Mouse (Mus musculus): ENCODE results near the gene Vegfa.
A peak's percentile ranks its signal among the peaks of the same experiment; 100 is the strongest.

Gene Vegfa

DNA sequence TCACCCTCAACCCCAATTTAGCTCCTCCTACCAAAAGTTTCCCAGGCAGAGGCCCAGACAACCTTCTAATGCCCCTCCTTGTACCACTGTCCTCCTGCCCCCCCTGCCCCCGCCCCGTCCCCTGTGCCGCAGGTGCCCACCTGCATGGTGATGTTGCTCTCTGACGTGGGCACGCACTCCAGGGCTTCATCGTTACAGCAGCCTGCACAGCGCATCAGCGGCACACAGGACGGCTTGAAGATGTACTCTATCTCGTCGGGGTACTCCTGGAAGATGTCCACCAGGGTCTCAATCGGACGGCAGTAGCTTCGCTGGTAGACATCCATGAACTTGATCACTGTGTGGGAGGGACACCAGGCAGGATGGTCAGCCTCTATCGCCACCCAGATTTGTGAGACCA is 7.0 kb downstream of the Vegfa start:
- no peak for DNase-seq

DNA sequence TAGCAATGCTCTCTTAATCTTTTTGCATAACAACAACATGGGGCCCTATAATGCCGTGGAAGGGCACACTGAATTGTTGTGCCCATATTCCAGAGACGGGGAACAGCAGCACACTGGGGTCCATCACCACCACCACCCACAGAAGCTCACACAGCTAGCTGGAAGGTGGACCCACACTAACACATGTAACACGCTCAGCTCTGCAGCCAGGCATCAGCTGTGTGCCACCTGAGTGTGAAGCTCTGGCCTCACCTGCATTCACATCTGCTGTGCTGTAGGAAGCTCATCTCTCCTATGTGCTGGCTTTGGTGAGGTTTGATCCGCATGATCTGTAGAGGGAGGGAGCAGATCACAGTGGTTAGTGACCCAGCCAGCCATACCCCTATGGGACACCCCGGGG is 8.0 kb downstream of the Vegfa start:
- no peak for DNase-seq

DNA sequence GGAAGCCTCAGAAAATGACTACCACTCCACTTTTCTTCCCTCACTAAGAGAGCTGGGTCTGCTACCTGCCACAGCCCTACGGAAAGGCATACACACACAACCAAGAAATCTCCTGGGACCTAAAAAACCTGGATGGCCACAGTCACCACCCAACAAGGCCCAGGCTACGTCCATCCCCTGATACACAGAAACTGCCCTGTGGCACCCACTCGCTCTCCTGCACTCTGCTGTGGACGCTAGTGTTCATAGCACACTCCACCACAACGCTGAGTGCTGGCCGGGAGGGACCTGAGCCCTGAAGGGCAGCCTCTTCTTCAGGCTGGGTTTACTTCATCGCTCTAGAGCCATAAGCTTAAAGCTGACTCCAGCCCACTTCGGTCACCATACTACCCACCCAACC is 8.6 kb downstream of the Vegfa start:
- no peak for DNase-seq

DNA sequence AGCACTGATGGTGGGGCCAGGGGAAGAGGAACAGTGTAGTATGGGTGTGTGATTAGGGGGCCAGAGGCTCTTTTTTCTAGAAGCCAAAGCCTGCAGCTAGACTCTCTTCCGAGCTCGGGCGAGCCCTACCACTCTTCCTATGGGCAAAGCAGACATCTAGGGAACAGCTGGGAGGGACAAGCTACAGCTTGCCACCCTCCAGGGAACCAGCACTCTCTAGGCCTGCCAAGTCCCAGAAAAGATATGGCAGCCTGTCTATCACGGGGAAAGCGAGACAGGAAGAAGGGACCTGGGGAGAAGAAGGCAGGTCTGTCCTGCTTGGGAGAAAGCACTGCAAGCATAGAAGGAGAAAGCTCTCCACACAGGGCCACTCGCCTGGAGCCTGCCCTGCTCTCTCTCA is 9.2 kb downstream of the Vegfa start:
- DNase-seq = no peak

DNA sequence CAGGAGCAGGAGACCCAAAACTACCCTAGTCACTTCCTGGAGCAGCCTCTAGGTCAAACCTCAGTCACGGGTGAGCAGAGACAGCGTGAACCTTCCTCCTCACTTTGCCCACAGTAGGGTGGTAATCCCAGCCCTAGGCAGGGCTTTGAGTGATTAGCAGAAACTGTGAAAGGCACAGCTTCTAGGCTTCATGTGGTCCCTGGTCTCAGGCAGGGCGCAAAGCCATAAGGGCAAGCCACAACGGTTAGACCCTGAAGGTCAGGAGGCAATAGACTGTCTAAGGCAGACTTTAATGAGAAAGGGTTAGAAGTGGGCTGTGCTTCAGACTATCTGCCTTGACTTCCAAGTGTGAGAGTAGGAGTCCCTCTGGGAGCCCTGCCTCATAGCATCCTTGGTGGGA is 9.7 kb downstream of the Vegfa start:
- no peak for DNase-seq

DNA sequence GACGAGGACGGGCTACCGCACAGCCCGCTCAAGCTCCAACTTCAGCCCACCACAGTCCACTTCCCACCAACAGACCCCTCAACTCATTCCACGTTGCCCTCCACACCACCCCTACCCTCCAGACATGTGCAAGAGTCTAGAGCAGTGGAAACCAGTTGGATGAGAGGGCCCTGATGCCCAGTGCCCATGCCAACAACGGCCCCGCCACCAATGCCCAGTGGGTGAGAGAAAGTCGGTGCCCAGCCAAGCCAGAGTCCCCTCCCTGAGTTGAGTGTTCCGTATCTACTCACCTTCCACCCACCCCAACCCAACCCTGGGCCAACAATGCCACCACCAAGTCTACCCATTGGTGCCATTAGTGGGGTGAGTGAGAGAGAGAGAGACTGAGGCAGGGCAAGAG is 10.4 kb downstream of the Vegfa start:
- DNase-seq = no peak

DNA sequence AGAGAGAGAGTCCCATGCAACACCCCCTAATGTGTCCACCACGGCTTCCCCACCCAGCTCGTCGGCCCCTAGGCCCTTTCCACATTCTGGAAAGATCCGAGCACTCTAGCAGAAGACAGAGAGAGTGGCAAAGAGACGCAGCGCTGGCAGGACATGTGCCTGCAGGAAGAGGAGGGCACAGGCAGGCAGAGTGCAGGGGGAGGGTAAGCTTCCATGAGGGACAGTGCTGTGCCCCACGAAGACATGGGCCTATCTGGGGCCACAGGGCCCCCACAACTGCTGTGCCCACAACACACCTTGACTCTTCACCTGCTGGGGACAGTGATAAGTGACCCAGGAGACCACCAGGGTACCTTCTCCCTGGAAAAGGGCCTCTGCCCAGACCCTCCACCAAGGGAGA is 11.0 kb downstream of the Vegfa start:
- no peak for DNase-seq

DNA sequence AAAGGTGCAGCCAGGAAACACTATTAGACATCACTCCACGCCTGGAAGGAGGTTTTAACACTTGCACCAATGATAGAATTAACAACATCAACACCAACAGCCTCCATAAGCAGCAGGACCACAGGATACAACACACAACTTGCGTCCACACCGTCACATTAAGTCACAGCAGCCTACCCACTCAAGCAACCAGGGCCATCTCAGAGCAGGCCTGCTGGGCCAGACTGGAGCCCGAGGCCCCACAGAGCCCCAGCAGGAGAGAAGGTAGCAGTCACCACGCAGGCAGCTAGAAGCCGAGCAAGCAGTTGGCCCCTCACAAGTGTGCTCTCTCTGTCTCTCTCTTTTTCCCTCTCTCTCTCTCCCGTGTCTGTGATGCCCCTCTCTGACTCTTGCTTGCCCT is 11.6 kb downstream of the Vegfa start:
- DNase-seq = no peak

DNA sequence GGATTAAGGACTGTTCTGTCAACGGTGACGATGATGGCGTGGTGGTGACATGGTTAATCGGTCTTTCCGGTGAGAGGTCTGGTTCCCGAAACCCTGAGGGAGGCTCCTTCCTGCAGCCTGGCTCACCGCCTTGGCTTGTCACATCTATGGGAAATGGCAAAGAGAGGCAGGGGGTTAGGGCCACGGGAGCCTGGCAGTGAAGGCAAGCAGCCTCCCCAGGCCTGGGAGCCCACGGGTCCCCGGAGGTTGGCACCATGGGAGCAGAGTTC is 13.5 kb downstream of the Vegfa start:
- no peak for DNase-seq

DNA sequence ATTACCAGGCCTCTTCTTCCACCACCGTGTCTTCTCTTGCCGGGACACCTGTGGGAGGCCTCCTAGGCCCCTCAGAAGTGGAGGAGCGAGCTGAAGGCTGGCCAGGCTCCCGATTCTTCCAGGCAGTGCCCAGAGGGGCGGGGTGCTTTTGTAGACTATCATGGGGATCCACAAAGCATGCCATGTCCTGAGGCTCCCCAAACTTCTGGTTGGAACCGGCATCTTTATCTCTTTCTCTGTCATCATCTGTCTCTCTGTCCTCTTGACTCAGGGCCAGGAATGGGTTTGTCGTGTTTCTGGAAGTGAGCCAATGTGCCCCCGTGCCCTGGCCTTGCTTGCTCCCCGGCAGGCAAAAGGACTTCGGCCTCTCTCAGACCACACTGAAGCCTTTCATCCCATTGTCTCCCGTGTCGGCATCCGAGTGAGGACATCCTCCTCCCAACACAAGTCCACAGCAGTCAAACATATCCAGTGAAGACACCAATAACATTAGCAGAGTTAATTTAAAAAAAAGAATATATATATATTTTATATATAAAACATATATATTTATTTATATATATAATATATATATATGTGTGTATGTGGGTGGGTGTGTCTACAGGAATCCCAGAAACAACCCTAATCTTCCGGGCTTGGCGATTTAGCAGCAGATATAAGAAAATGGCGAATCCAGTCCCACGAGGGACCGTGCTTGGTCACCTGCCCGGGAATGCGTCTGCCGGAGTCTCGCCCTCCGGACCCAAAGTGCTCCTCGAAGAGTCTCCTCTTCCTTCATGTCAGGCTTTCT is 14.0 kb downstream of the Vegfa start:
- DNase-seq = no peak

DNA sequence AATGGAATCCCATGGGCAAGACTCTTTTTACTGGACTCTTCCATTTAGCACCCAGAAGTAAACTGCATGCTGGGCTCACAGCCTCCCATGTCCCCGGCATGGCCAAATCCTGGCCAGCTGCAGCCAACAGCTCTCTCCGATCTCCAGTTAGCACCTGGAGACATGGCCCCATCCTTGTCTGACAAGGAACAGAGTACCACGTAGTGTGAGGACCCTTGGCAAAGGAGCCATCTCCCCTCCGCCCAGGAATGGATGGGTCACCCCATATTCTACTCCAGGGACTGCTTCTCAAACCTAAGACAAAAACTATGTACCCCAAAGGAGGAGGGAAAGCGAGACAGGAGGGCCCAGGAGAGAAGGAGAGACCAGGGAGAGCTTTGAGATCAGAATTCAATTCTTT is 15.6 kb downstream of the Vegfa start:
- no peak for DNase-seq

DNA sequence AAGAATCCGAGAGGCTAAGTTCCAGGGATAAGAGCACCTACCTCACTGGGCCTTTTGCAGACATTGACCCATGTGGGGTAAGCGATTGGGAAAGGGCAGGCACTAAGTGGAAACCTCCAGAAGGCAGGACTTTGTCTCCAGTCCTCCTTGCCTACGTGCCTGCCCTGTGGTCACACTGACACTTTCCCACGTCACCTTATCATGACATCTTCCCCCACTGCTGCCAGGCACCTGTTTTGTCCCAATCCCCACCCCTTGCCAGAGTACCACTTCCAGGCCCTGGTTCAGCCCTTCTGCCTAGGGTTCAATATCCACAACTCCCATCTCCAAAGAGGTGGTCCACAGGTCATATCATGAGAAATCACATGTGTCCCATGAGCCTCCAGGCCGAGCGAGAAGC is 16.2 kb downstream of the Vegfa start:
- no peak for DNase-seq

DNA sequence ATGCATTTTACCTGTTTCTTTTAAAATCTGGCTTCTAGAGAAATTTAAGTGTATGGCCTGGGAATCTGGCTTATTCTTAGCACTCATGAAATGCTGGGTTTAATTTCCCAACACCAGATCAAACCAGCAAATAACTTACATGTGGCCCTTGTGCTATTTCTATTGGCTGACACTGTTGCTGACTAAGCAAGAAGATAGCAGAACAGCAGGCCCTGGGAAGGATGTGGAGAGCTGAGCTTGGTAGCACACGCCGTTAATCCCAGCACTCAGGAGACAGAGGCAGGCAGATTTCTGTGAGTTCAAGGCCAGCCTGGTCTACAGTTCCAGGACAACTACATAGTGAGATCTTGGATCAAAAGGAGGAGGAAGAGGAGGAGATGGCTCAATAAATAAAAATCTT is 17.2 kb downstream of the Vegfa start:
- DNase-seq = no peak

DNA sequence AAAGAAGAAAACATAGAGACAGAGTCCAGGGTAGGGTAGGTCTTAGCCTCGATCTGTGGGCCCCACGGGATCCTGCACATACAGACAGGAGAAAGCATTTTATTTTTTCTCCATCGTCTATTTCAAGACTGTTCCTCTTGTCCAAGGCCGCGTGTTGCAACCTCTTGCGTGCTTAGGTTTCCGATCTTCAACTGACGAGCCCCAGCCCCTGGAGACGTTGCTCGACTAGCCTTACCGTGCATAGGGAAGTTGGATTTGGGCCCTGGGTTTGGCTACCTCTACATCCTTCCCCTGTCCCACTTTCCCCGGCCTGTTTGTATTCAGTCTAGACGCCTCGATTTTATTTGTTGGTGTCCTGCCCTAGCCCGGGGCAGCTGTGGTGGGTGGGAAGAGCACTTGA is 18.6 kb downstream of the Vegfa start:
- DNase-seq = no peak

DNA sequence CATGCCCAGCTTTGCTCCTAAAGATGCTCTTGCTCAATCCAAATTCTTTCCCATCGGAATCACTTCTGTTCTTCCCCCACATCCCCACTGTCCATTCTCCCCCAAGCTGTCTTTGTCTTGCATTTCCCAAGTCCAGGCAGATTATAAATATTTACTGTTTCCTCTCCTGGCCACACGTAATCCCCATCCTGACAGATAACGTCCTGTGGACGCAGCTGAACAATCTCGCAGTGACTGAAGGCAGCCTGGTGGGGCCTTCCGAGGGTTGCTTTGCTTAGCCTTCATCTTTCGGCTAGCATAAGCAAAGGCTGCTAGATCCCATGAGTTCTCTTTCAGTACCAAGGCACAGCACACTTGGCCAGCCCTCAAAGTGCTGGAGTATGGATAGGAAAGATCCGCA is 20.0 kb downstream of the Vegfa start:
- no peak for DNase-seq

DNA sequence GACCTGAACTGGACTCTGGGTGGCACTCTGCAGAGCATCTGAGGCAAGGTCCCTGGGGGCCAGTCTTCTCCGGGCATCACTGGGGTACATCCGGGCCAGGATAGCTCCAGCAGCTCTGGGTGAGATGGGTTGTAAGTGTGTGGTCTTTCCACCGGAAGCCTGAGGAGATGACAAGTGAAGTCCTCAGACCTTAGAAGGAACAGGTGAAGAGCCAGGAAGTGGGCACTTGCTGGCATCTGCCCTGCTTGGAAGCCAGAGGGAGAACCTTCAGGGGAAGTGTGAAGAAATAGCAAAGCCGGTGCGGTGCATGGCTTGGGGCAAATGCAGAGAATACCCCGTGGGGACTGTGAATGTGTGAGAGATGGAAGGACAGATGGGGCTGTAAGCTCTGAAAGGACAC is 21.7 kb downstream of the Vegfa start:
- no peak for DNase-seq

DNA sequence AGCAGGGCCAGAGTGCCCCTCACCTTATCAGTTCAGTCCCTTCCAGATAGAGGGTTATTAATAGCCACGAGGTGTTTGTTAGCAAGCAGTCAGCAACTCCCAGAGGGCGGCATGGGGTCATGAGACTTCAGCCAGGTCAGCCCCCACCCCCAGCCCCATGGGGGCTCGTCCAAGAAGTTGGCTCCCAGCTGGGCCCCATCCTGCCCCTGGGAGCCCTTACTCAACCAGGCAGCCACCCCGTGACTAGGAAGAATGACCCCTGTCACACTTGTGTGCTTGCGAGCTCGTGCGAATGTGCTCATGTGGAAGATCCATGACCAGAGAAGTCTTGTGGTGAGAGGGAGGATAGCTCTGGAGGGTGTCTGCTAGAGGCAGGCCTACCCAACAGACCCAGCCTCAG is 23.0 kb downstream of the Vegfa start:
- DNase-seq = no peak

DNA sequence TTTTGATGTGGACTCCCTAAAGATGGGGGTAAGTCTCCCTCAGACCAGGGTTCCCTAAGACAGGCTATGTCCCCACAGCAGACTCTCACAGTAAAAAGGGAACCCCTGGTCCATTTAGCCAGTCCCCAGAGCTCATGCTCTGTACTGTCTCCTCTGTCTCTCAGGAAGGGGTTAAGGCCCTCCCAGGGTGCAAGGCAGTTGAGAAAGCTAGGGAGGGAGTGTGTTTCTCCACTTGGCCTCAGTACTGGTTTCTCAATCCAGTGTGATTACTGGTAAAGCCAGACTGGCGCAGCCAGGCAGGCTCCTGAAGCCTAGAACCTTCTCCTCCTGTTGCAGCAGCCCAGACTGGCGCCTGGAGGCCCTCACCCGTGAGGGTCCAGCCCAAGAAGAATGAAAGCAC is 26.7 kb downstream of the Vegfa start:
- DNase-seq = no peak

DNA sequence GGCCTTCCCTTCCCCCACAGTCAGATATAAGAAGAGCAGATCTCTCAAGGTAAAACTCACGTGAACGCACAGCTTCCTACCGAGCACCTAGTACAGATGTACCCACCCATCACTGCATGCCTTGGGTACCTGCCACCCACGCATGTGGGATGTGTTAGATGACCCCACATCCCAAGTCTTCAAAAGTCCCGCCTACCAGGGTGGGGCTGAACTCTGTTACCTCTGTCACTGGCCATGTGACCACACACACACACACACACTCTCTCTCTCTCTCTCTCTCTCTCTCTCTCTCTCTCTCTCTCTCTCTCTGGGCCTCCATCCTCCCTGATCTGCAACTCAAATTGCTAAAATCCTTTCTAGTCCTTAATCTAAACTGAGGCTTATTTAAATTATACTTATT is 27.7 kb downstream of the Vegfa start:
- no peak for DNase-seq

DNA sequence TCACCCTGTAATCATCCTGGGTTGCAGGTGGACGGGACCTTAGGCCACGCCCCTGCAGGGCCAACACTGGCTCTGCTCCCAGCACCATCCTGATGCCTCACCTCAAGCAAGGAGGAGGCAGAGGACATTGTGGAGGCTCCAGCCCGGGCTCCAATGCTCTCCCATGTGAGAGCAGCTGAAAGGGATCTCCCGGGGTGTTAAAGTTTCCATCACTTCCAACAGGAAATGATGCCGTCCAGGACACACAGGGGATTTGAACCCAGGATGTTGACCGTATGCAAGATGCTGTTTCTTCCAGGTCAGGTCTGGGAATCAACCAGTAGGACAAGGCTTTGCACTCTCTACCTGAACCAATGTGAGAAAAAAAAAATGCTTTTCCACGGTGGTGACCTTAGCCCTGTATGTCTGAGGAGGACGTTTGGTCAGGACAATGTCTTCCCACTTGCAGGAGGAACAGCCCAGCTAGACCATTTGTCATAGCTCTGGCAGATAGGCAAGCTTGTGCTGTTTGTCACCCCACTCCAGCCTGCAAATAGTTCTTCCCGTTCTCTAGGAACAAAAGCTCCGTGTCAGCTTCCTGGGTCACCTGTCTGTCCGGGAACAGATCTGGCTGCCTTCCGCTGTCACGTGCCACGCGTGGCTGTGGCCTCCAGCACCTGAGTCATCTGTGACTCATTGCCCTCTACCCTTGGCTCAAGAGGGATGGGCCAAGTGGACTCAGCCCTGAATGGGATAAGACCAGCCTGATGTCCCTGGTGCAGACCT is 28.3 kb downstream of the Vegfa start:
- DNase-seq = no peak

DNA sequence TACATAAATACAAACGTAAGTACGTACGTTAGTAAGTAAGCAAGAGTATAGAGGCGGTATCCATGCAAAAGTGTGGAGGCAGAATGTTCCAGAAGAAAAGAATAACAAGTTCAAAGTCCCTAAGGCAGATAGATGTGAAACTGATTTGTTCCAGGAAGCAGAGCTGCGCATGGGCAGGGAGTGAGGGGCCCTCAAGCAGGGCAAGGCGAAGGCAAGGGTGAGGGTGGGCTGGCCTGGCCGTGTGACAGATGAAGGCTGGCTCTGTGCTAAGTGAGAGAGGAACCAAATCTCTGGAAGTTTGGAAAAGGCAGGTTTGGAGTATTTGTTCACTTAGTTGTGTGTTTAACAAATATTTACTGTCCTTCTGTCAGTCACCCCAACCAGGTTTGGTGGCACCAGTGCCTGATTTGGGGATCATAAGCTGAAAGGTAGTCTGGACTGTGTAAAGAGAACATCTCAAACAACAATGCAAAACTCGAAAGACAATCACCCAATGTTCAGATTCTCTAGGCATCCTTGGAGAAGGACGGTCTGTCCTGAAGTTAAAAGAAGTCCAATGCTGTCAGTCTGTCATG is 32.7 kb downstream of the Vegfa start:
- no peak for DNase-seq

DNA sequence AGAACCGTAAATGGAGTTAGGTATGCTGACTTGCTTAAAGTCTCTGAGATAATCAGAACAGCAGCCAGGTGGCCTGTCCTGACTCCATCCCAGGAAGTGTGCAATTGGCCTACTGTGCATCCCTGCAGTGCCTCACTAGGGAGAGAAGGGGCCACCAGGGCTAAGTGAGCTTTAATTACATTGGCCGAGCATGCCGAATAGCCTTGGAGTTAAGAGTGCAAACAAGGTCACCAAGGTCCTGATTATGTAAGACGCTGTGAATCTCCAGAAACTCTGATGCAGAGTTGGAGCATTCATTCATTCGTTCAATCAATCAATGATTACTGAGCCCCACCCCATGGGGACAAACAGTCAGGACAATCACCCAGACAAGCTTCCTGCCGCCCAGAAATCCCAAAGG is 33.8 kb downstream of the Vegfa start:
- DNase-seq = no peak

DNA sequence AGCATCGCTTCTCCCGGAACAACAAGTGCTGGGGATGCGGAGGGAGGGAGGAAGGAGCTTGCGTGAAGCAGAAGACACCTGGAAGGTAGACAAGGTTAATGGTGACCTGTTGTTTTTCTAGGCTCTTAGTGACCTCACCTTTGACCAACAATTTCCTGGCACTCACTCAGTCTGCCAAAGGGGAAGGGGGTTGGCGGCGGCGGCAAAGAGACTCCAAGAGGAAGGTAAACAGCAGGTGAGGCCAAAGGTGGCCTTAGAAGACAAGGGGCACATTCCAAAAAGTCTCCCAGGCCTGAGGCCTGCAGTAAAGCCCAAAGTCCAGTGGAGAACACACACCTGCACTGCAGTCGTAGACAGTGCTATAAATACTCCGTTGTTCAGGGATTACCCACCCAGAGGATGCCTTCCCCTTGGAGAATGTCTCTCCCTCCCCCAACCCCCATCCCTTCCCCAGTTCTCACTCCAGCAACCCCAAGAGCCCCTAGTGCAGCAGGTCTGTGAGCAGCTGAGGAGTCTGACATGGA is 35.2 kb downstream of the Vegfa start:
- peak in 1 of 2 experiments; percentile 52 for DNase-seq

DNA sequence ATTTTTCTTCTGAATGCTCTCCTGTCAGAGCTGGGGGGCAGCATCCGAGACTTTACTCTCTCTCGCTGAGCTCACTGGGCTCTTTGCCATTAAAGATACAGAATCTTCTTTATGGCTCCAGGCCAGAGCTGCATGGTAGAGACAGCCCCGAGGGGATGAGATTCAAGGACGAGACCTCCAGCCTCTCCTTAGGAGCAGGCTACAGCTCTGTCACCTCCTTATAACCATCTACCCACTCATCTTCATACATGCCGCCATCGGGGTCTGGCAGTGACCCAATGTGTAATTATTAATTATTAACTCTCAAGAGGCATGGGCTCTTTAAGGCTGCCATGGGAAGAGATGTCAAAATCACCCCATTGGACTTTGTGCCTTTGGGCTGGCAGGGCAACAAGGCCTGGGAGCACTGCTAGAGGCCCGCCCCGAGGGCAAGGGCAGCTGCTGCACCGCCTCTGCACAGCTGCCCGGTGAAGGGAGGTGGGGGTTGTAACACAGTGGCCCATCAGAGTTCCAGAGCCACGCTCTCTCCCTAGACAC is 37.8 kb downstream of the Vegfa start:
- DNase-seq = peak in 1 of 2 experiments; percentile 62
